Mouse (Mus musculus): ENCODE data around the gene Vav3. TPM values are rescaled to one million over a fixed set of nuclear protein-coding genes. Genes with fewer than 3 reads are reported as not detected.

Vav3 gene
- total and polyA plus RNA-seq, 3 experiments = 0.08 TPM; not detected in 2

DNA sequence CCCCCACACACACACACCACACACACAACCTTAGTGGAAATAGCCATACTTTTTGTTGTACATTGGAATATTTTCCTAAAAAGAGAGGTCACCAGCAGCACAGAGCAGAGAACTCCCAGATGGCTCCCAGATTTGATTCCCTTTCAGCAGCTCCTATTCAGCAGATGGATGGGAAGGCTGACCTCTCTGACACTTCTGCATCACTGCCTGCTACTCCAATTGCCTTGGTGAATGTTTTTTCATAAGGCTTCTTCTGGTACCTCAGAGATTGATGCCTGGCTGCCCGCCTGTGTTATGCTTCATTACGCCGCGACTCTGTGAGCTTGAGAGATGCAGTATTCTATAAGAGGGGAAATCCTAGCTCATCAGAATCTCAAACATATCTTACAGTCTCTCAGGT lies 220.8 kb downstream of the Vav3 start:
- Histone ChIP-seq H3K27me3 (replicated peaks) (no peaks in the 10 kb centered on the region), H3K27ac (ENCODE audit: insufficient read depth, low read depth) (no peak overlapping the region), H3K9ac (ENCODE audit: insufficient read depth, low read depth) (no peak overlapping the region), H3K4me2 (ENCODE audit: insufficient read depth, low read depth, poor library complexity, severe bottlenecking) (no peak overlapping the region), H3K36me3 (replicated peaks in 1 of 2; ENCODE audit: control insufficient read depth in 1 of 2, insufficient read depth in 1 of 2, low read length in 1 of 2) (no peaks in the 10 kb centered on the region), H3K4me3 (replicated peaks in 1 of 3; ENCODE audit: low read depth in 2 of 3, low read length in 2 of 3, poor library complexity in 1 of 3) (no peak overlapping the region), H3K4me1 (ENCODE audit: control insufficient read depth in 1 of 2, insufficient read depth in 2 of 2) (peaks cover 0 to 7% of the 10 kb centered on the region in 2 experiments; a peak in 3 of 4 replicates), H3K79me2 (replicated peaks; ENCODE audit: control insufficient read depth, extremely low read depth, insufficient read depth, poor library complexity, severe bottlenecking) (no peaks in the 10 kb centered on the region), H3K9me3 (replicated peaks; ENCODE audit: low read length) (no peaks in the 10 kb centered on the region)
- no peak for DNase-seq (ENCODE audit: extremely low read depth)
- in situ Hi-C loops (cut with MboI; ENCODE audit: low pct_ligation_motif_present, low pct_unique_long_range_greater_than_20kb, low sequenced_read_pairs) = no loop called here
- TF ChIP-seq ZNF384 (IDR thresholded peaks at IDR 0.05; ENCODE audit: low read depth, low read length) (no peak), USF1 (IDR thresholded peaks at IDR 0.05; ENCODE audit: low read depth, low read length) (no peak), IRF4 (IDR thresholded peaks at IDR 0.05; ENCODE audit: low read depth, low read length) (no peak), SIN3A (IDR thresholded peaks at IDR 0.05; ENCODE audit: low read length) (no peak), MEF2A (IDR thresholded peaks at IDR 0.05; ENCODE audit: borderline replicate concordance, low read depth, low read length) (no peak), ZMIZ1 (IDR thresholded peaks at IDR 0.05; ENCODE audit: low read depth, low read length) (no peak), TBP (conservative IDR thresholded peaks at IDR 0.05; ENCODE audit: low read depth, low read length) (no peak), TCF12 (IDR thresholded peaks at IDR 0.05; ENCODE audit: low read depth, low read length) (no peak), JUND (conservative IDR thresholded peaks at IDR 0.05; ENCODE audit: low read depth, low read length) (no peak)
- dilution Hi-C loops (cut with MboI; ENCODE audit: extremely low pct_ligation_motif_present, extremely low pct_unique_long_range_greater_than_20kb, low sequenced_read_pairs) = no loop called here

DNA sequence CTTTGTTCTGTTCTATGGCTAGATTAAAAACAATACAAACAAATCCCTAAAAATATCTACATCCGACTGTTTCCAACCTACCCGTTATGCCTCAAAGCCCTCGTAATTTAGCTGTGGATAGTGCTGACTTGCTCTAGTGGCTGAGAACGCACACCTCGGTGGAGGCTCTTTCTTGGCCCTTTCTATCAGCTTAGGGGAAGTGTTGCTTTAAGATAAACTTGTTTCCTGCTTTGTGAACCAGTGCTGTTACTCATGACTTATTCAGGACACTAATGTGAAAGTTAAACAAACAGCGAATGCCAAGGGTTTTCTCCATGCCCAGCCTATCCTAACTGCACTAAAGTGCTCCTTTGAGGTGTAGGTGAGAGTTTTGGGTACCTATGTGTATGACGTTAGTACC lies 221.3 kb downstream of the Vav3 start:
- Histone ChIP-seq H3K27ac (ENCODE audit: insufficient read depth, low read depth) (no peak overlapping the region), H3K9ac (ENCODE audit: insufficient read depth, low read depth) (no peak overlapping the region), H3K36me3 (replicated peaks in 1 of 2; ENCODE audit: control insufficient read depth in 1 of 2, insufficient read depth in 1 of 2, low read length in 1 of 2) (no peaks in the 10 kb centered on the region), H3K9me3 (replicated peaks; ENCODE audit: low read length) (no peaks in the 10 kb centered on the region), H3K4me3 (replicated peaks in 1 of 3; ENCODE audit: low read depth in 2 of 3, low read length in 2 of 3, poor library complexity in 1 of 3) (no peak overlapping the region), H3K27me3 (replicated peaks) (no peaks in the 10 kb centered on the region), H3K4me2 (ENCODE audit: insufficient read depth, low read depth, poor library complexity, severe bottlenecking) (no peak overlapping the region), H3K4me1 (ENCODE audit: control insufficient read depth in 1 of 2, insufficient read depth in 2 of 2) (peaks cover 0 to 7% of the 10 kb centered on the region in 2 experiments; a peak in 3 of 4 replicates), H3K79me2 (replicated peaks; ENCODE audit: control insufficient read depth, extremely low read depth, insufficient read depth, poor library complexity, severe bottlenecking) (no peaks in the 10 kb centered on the region)
- DNase-seq (ENCODE audit: extremely low read depth) = no peak
- in situ Hi-C loops (cut with MboI; ENCODE audit: low pct_ligation_motif_present, low pct_unique_long_range_greater_than_20kb, low sequenced_read_pairs) = no loop called here
- dilution Hi-C loops (cut with MboI; ENCODE audit: extremely low pct_ligation_motif_present, extremely low pct_unique_long_range_greater_than_20kb, low sequenced_read_pairs) = no loop called here
- no peak for TF ChIP-seq JUN (IDR thresholded peaks at IDR 0.05; ENCODE audit: insufficient read depth, low read depth, low read length)

DNA sequence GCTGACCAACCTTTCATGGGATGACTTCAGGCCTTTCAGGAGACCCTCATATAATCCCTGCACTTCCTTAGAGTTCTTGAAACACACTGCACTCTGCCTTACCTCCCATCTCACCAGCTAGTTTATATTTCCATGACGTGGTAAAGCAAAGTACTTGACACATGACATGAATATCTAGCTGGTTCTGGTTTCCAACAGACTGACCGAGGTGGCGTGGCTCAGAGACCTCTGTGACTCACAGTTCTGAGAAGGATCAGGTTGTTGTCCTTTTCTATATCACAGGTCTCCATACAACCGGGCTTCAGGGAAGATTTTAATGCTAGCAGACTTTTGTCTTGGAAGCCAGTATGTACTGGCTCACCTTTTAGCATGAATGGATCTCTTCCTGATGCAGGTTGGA lies 221.8 kb downstream of the Vav3 start:
- no peak overlapping the region for H3K4me2 ChIP-seq (ENCODE audit: insufficient read depth, low read depth, poor library complexity, severe bottlenecking)
- H3K4me1 ChIP-seq (ENCODE audit: control insufficient read depth in 1 of 2, insufficient read depth in 2 of 2) = peaks cover 0 to 4% of the 10 kb centered on the region in 2 experiments; a peak in 3 of 4 replicates
- H3K9ac ChIP-seq (ENCODE audit: insufficient read depth, low read depth) = no peak overlapping the region
- no peak overlapping the region for H3K4me3 ChIP-seq (replicated peaks in 1 of 3; ENCODE audit: low read depth in 2 of 3, low read length in 2 of 3, poor library complexity in 1 of 3)
- dilution Hi-C loops (cut with MboI; ENCODE audit: extremely low pct_ligation_motif_present, extremely low pct_unique_long_range_greater_than_20kb, low sequenced_read_pairs) = no loop called here
- no peaks in the 10 kb centered on the region for H3K9me3 ChIP-seq (replicated peaks; ENCODE audit: low read length)
- in situ Hi-C loops (cut with MboI; ENCODE audit: low pct_ligation_motif_present, low pct_unique_long_range_greater_than_20kb, low sequenced_read_pairs) = no loop called here
- no peaks in the 10 kb centered on the region for H3K36me3 ChIP-seq (replicated peaks in 1 of 2; ENCODE audit: control insufficient read depth in 1 of 2, insufficient read depth in 1 of 2, low read length in 1 of 2)
- H3K27me3 ChIP-seq (replicated peaks) = no peaks in the 10 kb centered on the region
- no peak for TF ChIP-seq JUND (conservative IDR thresholded peaks at IDR 0.05; ENCODE audit: low read depth, low read length)
- no peak for TF ChIP-seq MAX (IDR thresholded peaks at IDR 0.05; ENCODE audit: low read length)
- no peak for TF ChIP-seq NRF1 (IDR thresholded peaks at IDR 0.05; ENCODE audit: low read depth, low read length)
- TF ChIP-seq POLR2A (IDR thresholded peaks at IDR 0.05; ENCODE audit: low read depth, low read length) = no peak
- TF ChIP-seq RAD21 (IDR thresholded peaks at IDR 0.05; ENCODE audit: low read depth, low read length) = no peak
- TF ChIP-seq MAFK (IDR thresholded peaks at IDR 0.05; ENCODE audit: insufficient replicate concordance, low read length) = no peak
- TF ChIP-seq NELFE (IDR thresholded peaks at IDR 0.05; ENCODE audit: low read depth, low read length) = no peak
- no peak for TF ChIP-seq UBTF (IDR thresholded peaks at IDR 0.05; ENCODE audit: low read depth, low read length)
- no peak for TF ChIP-seq MXI1 (IDR thresholded peaks at IDR 0.05; ENCODE audit: low read depth, low read length)
- no peak for TF ChIP-seq CHD2 (IDR thresholded peaks at IDR 0.05; ENCODE audit: low read length)
- no peak for TF ChIP-seq CTCF (conservative IDR thresholded peaks at IDR 0.05 in 1 of 2, IDR thresholded peaks at IDR 0.05 in 1 of 2; ENCODE audit: low read depth in 2 of 2, low read length in 2 of 2)
- DNase-seq (ENCODE audit: extremely low read depth) = no peak
- H3K27ac ChIP-seq (ENCODE audit: insufficient read depth, low read depth) = no peak overlapping the region
- H3K79me2 ChIP-seq (replicated peaks; ENCODE audit: control insufficient read depth, extremely low read depth, insufficient read depth, poor library complexity, severe bottlenecking) = no peaks in the 10 kb centered on the region
